Mouse (Mus musculus) G1E (cell line): ENCODE results near the gene Dgat2. TPM values are rescaled to one million over a fixed set of nuclear protein-coding genes. Genes with fewer than 3 reads are reported as not detected.
A peak's percentile ranks its signal among the peaks of the same experiment; 100 is the strongest.

Source experiments
- ATAC-seq: 2 replicates; pipeline ENCODE4 v1.8.0; 2016; ENCODE audit warnings: mild to moderate bottlenecking; ENCODE audit not compliant: insufficient number of reproducible peaks, poor library complexity, low FRiP score, severe bottlenecking; ENCODE audit errors: extremely low read depth
- DNase-seq: peaks from one replicate; pipeline ENCODE4 v3.0.0; 2012; ENCODE audit warnings: low spot score
- H3K27me3 ChIP-seq: 2 replicates; pipeline ENCODE4 v1.6.1; 2012; ENCODE audit warnings: mild to moderate bottlenecking, low read length, inconsistent platforms; ENCODE audit not compliant: insufficient read depth
- H3K36me3 ChIP-seq: replicated peaks from 2 replicates; pipeline ENCODE3; 2012; ENCODE audit warnings: mild to moderate bottlenecking, inconsistent platforms
- H3K4me1 ChIP-seq: 2 replicates; pipeline ENCODE4 v1.6.1; 2012; ENCODE audit warnings: low read depth, low read length, inconsistent platforms, mixed read lengths; ENCODE audit not compliant: insufficient read depth
- H3K4me3 ChIP-seq: 2 replicates; pipeline ENCODE4 v1.5.1; 2012; ENCODE audit warnings: low read depth, mild to moderate bottlenecking, inconsistent platforms, low read length, moderate library complexity, mixed read lengths
- H3K9me3 ChIP-seq: replicated peaks from 2 replicates; pipeline ENCODE4 v1.6.1; 2012; ENCODE audit warnings: inconsistent platforms
- CTCF ChIP-seq: IDR thresholded peaks from 2 replicates; pipeline ENCODE4 v1.5.1; 2012; ENCODE audit warnings: low read depth, low read length, inconsistent platforms, mixed read lengths
- GATA1 ChIP-seq: IDR thresholded peaks from 2 replicates; pipeline ENCODE4 v1.6.1; 2012; ENCODE audit warnings: borderline replicate concordance, low read length, inconsistent platforms, mixed read lengths
- GATA2 ChIP-seq: IDR thresholded peaks from 2 replicates; pipeline ENCODE4 v1.6.1; 2012; ENCODE audit warnings: low read depth, low read length, inconsistent platforms, borderline replicate concordance
- POLR2AphosphoS5 ChIP-seq: IDR thresholded peaks from 2 replicates; pipeline ENCODE4 v1.6.1; 2012; ENCODE audit warnings: low read depth, low read length, inconsistent platforms; ENCODE audit not compliant: insufficient replicate concordance
- TAL1 ChIP-seq: conservative IDR thresholded peaks from 2 replicates; pipeline ENCODE4 v1.6.1; 2012; ENCODE audit warnings: low read depth, low read length, inconsistent platforms, mixed read lengths
- polyA plus RNA-seq: library from polyadenylated mRNA; stranded (reverse); fragments of >175 nt; gene quantifications from 2 replicates; pipeline ENCODE4 v1.2.3, GENCODE M21; 2012
- total RNA-seq, 2 experiments: library from RNA; stranded (forward) in 1 of 2; stranded (reverse) in 1 of 2; fragments of 200-1000 nt in 1 of 2; fragments of >200 nt in 1 of 2; fragmentation: Nextera tagmentation in 1 of 2; gene quantifications; 2 replicates each; pipeline ENCODE4 v1.2.3; 2014 to 2017

Gene Dgat2
- total and polyA plus RNA-seq, 3 experiments = 0.08 to 0.27 TPM; not detected in 1

DNA sequence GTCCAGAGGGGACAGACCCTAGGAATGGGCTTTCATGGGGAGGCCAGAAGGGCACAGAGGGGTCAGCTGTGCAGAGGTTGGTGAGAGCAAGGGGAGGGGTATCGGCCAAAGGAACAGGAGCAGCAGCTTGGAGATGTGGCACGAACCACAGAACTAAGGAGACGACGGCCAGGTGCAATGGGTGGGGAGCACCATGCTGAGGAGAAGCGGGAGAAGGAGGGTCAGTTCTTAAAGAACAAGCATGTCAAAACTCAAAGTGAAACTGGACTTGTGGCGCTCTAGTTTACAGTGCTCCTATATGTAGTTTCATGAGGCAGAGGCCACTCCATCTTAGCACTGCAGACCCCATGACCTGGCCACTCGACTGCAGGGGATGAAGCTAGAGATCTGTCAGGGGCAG is 35.0 kb downstream of the Dgat2 start:
- Histone ChIP-seq H3K4me3 (no peak overlapping the region), H3K4me1 (peaks cover 13% of the 10 kb centered on the region; the same call in 1 of the 2 replicates), H3K27me3 (peaks cover 45% of the 10 kb centered on the region), H3K9me3 (no peaks in the 10 kb centered on the region), H3K36me3 (no peaks in the 10 kb centered on the region)
- DNase-seq (no peak), ATAC-seq (no peak)
- TF ChIP-seq GATA2 (no peak), CTCF (no peak), TAL1 (no peak), POLR2AphosphoS5 (no peak), GATA1 (no peak)

DNA sequence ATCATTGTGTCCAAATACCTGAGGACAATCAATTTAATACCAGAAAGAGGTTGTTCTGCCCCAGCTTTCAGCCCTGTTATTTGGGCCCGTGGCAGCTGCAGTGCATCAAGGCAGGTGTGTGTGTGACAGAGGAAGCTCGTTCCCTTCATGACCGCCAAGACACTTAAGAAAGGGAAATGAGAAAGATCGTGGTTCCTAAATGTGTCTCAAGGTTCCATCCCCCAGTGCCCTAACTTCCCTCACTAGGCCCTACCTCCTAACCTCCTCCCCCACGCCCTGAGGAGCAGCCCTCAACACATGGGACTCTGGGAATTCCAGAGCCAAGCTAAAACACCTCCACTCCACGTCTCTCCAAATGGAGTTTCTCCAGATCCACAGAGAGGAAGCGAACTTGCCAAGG is 35.6 kb downstream of the Dgat2 start:
- Histone ChIP-seq H3K4me1 (peaks cover 18% of the 10 kb centered on the region), H3K36me3 (no peaks in the 10 kb centered on the region), H3K27me3 (peaks cover 45% of the 10 kb centered on the region), H3K4me3 (no peak overlapping the region), H3K9me3 (no peaks in the 10 kb centered on the region)
- no peak for TF ChIP-seq POLR2AphosphoS5
- no peak for TF ChIP-seq TAL1
- no peak for TF ChIP-seq CTCF
- TF ChIP-seq GATA2 = no peak
- no peak for TF ChIP-seq GATA1
- DNase-seq (no peak), ATAC-seq (no peak)

DNA sequence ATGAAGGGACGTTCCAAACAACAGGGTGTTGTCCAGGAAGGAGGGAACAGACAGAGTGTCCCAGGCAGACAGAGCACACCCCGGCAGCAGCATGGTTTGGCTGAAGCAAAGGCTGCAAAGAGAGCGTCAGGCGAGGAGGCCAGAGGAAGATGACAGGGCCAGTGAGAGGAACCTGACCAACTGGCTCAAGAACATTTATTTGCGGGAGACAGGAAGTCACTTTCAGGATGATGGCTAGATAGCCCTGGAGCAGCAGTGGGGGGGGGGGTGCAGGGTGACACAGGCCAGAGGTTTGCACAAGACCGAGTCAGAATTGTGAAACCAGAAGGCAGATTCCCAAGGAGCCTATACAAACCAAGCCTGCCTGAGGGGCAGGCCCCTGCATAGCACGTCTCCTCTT is 36.5 kb downstream of the Dgat2 start:
- Histone ChIP-seq H3K4me1 (peaks cover 20% of the 10 kb centered on the region), H3K36me3 (no peaks in the 10 kb centered on the region), H3K9me3 (no peaks in the 10 kb centered on the region), H3K4me3 (no peak overlapping the region), H3K27me3 (peaks cover 45% of the 10 kb centered on the region)
- DNase-seq (no peak), ATAC-seq (no peak)
- no peak for TF ChIP-seq POLR2AphosphoS5
- TF ChIP-seq GATA2 = no peak

DNA sequence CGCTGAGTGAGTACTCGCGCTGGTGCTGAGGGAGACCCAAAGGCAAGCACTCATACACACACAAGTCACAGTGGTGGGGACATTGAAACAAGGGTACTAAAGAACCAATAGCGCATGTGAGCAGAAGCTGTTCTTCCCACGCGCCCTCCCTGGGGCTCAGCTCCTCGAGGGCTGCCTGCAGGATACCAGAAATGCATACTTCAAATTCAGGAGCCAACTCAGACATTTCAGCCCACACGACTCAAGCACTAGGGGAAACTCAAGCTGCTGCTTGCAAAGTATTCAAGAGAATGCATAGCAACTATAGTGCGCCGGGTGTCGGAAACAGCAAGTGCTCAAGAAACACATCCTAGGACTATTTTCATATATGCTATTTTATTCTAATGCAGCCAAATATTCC is 37.9 kb downstream of the Dgat2 start:
- Histone ChIP-seq H3K27me3 (peaks cover 41% of the 10 kb centered on the region), H3K4me3 (no peak overlapping the region), H3K9me3 (no peaks in the 10 kb centered on the region), H3K36me3 (no peaks in the 10 kb centered on the region), H3K4me1 (peaks cover 28% of the 10 kb centered on the region)
- DNase-seq (no peak), ATAC-seq (no peak)
- TF ChIP-seq GATA2 = no peak
- TF ChIP-seq CTCF = no peak
- TF ChIP-seq TAL1 = no peak
- no peak for TF ChIP-seq GATA1
- TF ChIP-seq POLR2AphosphoS5 = no peak

DNA sequence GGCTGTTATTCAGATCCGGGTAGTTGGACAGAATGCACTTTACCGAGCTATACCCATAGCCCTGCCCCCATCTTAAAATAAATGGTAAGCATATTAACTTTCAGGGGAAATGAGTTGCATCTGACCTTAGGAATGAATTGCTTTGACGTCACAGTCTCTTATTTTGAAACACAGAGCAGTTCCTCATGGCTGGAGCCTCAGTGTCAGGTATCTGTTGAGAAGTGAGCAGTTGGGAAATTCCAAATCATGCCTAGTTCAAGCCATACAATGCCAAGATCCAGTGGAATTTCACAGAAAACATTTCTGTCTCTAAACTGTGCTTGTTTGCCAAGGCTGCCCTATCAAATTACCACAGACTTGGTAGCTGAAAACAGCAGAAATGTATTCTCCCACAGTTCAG is 39.3 kb downstream of the Dgat2 start:
- DNase-seq = no peak
- Histone ChIP-seq H3K27me3 (peaks cover 36% of the 10 kb centered on the region), H3K4me3 (no peak overlapping the region), H3K4me1 (peaks cover 33% of the 10 kb centered on the region), H3K9me3 (no peaks in the 10 kb centered on the region), H3K36me3 (no peaks in the 10 kb centered on the region)
- ATAC-seq = no peak
- TF ChIP-seq TAL1 (no peak), GATA2 (no peak), CTCF (no peak), POLR2AphosphoS5 (no peak), GATA1 (no peak)

DNA sequence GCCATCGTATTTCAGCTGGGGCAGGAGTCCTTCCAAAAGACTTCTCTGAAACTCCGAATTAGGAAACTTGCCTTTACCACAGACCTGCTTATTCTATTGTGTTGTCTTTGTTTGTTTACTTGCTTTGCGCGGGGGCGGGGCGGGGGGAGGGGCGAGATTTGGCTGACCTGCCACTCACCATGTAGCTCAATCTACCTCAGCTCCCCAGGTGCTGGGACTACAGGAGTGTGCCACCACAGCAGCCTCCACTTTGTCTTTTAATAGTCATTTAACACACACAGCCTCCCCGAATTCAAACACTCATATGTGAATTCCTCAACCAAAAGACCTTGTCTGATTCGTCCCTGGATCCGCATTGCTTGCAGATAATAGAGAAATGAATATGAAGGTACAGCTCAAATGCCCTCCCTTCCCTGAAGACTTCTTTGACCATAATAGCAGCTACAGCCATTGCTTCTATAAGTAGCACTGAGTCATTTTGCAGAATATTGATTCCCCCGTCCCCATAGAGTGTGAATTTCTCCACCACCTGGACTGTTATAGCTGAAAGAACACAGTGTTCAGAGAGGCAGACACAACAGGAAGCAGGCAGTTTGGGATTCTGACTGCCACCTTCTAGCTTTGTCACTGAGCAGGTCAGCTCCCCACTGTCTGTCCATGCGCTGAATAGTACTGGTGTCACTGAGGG is 40.5 kb downstream of the Dgat2 start:
- ATAC-seq (no peak), DNase-seq (no peak)
- peaks cover 26% of the 10 kb centered on the region for H3K27me3 ChIP-seq
- no peaks in the 10 kb centered on the region for H3K9me3 ChIP-seq
- H3K36me3 ChIP-seq = peaks cover 5% of the 10 kb centered on the region
- TF ChIP-seq POLR2AphosphoS5 (no peak), GATA1 (no peak), TAL1 (no peak), GATA2 (no peak), CTCF (no peak)
- peaks cover 28% of the 10 kb centered on the region for H3K4me1 ChIP-seq
- peak overlapping the region; percentile 93 for H3K4me3 ChIP-seq
